Mouse (Mus musculus): ENCODE data around the gene Capzb. TPM values are rescaled to one million over a fixed set of nuclear protein-coding genes. Genes with fewer than 3 reads are reported as not detected.

The Capzb gene
- polyA plus RNA-seq, 1 experiment from 2014 or later, result 335 TPM

DNA sequence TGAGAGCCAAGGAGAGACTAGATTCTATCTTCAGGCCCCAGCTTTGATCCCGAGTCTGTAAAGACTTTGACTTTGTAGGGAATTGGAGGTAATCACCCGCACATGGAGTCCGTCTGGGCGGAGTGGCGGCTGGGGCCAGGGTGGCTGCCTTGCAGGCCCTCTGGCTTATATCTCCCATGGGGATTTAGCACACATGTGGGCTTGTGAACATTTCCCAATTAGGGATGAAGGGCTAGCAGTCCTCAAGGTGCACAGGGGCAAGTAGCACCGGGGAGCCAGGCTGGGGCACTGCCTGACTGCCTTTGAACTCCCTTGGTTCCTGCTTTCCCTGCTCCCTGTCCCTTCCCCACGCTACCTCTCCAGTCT, 73.8 kb downstream of the Capzb start:
- no peak overlapping the region for H3K4me2 ChIP-seq (replicated peaks)
- H3K27ac ChIP-seq, result peak overlapping the region; percentile 0; the same call in 1 of the 2 replicates
- no peaks in the 10 kb centered on the region for H3K9me3 ChIP-seq (replicated peaks)
- WGBS, result 78% methylated on average over 7 of the region's 7 CpGs
- no peak overlapping the region for H3K4me3 ChIP-seq
- H3K4me1 ChIP-seq, result peaks cover 21% of the 10 kb centered on the region; the same call in 1 of the 2 replicates
- ATAC-seq (ENCODE audit: low FRiP score), result no peak
- peaks cover 39% of the 10 kb centered on the region for H3K36me3 ChIP-seq
- H3K27me3 ChIP-seq, result no peaks in the 10 kb centered on the region
- no peak overlapping the region for H3K9ac ChIP-seq

DNA sequence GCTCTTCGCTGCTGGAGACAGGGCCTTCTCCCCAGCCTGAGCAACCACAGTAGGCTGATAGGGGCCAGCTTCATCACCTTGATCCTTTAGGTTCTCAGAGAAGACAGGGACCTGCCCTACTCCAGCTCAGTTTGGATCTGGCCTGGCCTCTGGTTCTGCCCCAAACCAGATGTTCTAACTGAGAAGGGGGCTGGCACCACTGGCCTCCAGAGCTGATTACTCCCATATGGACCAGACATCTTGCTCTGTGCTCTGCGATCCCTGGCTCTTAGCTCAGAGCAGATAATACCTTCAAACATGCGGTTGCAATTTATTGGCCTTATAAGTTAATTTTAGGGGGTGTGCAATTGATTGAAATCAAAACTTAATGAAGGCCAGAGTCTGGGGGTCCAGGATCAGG, 74.6 kb downstream of the Capzb start:
- Histone ChIP-seq H3K36me3 (peaks cover 34% of the 10 kb centered on the region), H3K9me3 (replicated peaks) (no peaks in the 10 kb centered on the region), H3K4me2 (replicated peaks) (no peak overlapping the region), H3K27me3 (no peaks in the 10 kb centered on the region), H3K4me1 (peaks cover 21% of the 10 kb centered on the region; the same call in 1 of the 2 replicates), H3K9ac (no peak overlapping the region), H3K4me3 (no peak overlapping the region), H3K27ac (no peak overlapping the region)
- no peak for ATAC-seq (ENCODE audit: low FRiP score)
- WGBS, result 79% methylated on average over 3 of the region's 3 CpGs

DNA sequence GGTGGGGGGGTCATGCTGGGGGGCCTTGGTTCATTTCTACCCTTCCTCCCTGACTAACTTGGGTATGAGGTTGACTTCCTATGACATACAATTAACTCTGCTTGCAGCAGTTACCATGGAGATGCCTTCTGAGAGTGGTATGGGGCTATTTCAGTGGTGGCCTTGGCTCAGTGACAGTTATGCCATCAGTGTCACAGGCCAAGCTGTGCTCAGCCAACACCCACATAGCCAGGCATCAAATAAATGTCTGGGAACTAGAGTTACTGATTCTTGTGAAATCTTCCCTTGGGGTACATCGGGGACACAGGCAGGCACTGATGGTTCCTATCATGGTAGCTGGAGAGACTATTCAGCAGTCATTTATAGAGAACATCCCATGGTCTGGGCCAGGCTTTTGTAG, 75.5 kb downstream of the Capzb start:
- H3K9ac ChIP-seq, result no peak overlapping the region
- no peaks in the 10 kb centered on the region for H3K9me3 ChIP-seq (replicated peaks)
- H3K4me1 ChIP-seq, result peaks cover 21% of the 10 kb centered on the region; the same call in 1 of the 2 replicates
- H3K27me3 ChIP-seq, result no peaks in the 10 kb centered on the region
- peaks cover 26% of the 10 kb centered on the region for H3K36me3 ChIP-seq
- H3K4me3 ChIP-seq, result no peak overlapping the region
- no peak overlapping the region for H3K4me2 ChIP-seq (replicated peaks)
- ATAC-seq (ENCODE audit: low FRiP score), result no peak
- no peak overlapping the region for H3K27ac ChIP-seq
- WGBS, result 92% methylated on average over 1 of the region's 1 CpGs

DNA sequence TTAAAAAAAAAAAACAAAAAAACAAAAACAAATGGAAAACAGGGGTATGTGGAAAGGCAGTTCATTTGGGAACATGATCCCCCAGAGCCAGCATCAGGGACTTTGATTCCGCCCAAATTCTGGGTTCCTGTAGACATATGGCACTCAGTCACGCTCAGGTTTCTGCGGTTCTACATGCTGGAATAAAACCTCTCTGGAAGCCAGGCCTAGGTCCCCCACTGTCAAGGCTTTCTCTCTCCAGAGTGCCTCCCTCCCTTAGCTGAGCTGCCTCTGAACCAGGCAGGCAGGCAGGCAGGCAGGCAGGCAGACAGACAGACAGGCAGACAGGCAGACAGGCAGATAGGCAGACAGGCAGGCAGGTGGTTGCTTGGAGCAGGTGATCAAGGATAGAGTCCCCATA, 77.5 kb downstream of the Capzb start:
- Histone ChIP-seq H3K27ac (no peak overlapping the region), H3K9ac (no peak overlapping the region), H3K9me3 (replicated peaks) (no peaks in the 10 kb centered on the region), H3K27me3 (no peaks in the 10 kb centered on the region), H3K36me3 (peaks cover 10% of the 10 kb centered on the region; the same call in 1 of the 2 replicates), H3K4me1 (peaks cover 21% of the 10 kb centered on the region; the same call in 1 of the 2 replicates), H3K4me2 (replicated peaks) (no peak overlapping the region), H3K4me3 (no peak overlapping the region)
- 88% methylated on average over 3 of the region's 3 CpGs for WGBS
- no peak for ATAC-seq (ENCODE audit: low FRiP score)

DNA sequence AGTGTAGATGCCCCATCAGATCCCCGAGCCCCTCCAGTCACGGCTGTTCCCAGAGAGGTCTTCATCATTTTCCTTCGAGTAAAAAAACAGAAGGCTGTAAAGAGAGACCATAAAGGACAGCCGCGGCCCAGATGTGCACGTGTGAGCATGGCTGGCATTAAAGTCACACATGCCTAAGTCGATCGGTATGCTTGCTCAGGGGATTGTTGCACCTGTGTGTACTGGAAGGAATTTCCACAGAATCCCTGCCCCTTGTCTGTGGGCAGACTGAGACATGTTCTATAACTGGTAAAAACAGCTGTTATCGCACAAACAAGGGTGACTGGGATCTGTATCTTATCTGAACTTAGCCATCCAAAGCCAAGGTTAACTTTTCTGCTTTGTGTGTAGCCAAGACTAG, 78.9 kb downstream of the Capzb start:
- no peak overlapping the region for H3K4me2 ChIP-seq (replicated peaks)
- H3K4me1 ChIP-seq, result peaks cover 16% of the 10 kb centered on the region; the same call in 1 of the 2 replicates
- ATAC-seq (ENCODE audit: low FRiP score), result no peak
- no peaks in the 10 kb centered on the region for H3K27me3 ChIP-seq
- H3K27ac ChIP-seq, result no peak overlapping the region
- peaks cover 5% of the 10 kb centered on the region; the same call in 1 of the 2 replicates for H3K36me3 ChIP-seq
- H3K9ac ChIP-seq, result no peak overlapping the region
- no peaks in the 10 kb centered on the region for H3K9me3 ChIP-seq (replicated peaks)
- H3K4me3 ChIP-seq, result no peak overlapping the region
- 92% methylated on average over 9 of the region's 9 CpGs for WGBS

GRCm38 (mm10) chr4:139272951-139273680, 80.4 kb downstream of the Capzb start:
- no peak for ATAC-seq (ENCODE audit: low FRiP score)
- H3K36me3 ChIP-seq, result peaks cover 5% of the 10 kb centered on the region; the same call in 1 of the 2 replicates
- no peak overlapping the region for H3K4me2 ChIP-seq (replicated peaks)
- no peaks in the 10 kb centered on the region for H3K9me3 ChIP-seq (replicated peaks)
- no peak overlapping the region for H3K27ac ChIP-seq
- no peaks in the 10 kb centered on the region for H3K27me3 ChIP-seq
- 90% methylated on average over 10 of the region's 10 CpGs for WGBS
- H3K4me1 ChIP-seq, result peaks cover 8% of the 10 kb centered on the region; the same call in 1 of the 2 replicates
- H3K9ac ChIP-seq, result no peak overlapping the region
- H3K4me3 ChIP-seq, result no peak overlapping the region

DNA sequence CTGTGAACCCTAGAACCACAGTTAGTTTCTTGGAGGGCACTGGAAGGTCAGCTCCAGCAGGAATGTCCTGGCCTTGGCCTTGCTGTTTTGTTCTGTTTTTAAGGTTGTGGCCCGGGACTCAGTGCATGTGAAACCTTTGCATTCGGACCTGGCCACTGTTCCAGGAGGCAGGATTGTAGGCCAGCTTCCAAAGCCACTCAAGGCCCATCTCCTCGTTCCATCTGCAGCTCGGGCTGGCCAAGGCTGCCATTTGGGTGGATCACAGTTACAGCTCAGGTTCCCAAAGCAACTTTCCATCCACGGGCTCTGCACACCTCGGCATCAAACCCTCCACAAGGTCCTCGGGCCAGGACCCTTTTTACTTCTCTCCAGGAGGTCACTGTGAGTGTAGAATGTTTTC, 81.9 kb downstream of the Capzb start:
- 93% methylated on average over 7 of the region's 7 CpGs for WGBS
- Histone ChIP-seq H3K4me3 (no peak overlapping the region), H3K4me1 (peaks cover 5% of the 10 kb centered on the region; the same call in 1 of the 2 replicates)

GRCm38 (mm10) chr4:139276411-139276810, 83.7 kb downstream of the Capzb start:
- Histone ChIP-seq H3K9me3 (replicated peaks) (no peaks in the 10 kb centered on the region), H3K27me3 (no peaks in the 10 kb centered on the region), H3K4me1 (peaks cover 3% of the 10 kb centered on the region; the same call in 1 of the 2 replicates), H3K36me3 (peaks cover 20% of the 10 kb centered on the region), H3K4me3 (no peak overlapping the region), H3K9ac (no peak overlapping the region), H3K27ac (no peak overlapping the region), H3K4me2 (replicated peaks) (no peak overlapping the region)
- ATAC-seq (ENCODE audit: low FRiP score), result no peak
- 88% methylated on average over 7 of the region's 7 CpGs for WGBS

More for the DNA sequence above, 81.9 kb downstream of the Capzb start:
- no peak overlapping the region for H3K4me2 ChIP-seq (replicated peaks)
- no peaks in the 10 kb centered on the region for H3K27me3 ChIP-seq
- no peaks in the 10 kb centered on the region for H3K9me3 ChIP-seq (replicated peaks)
- no peak overlapping the region for H3K27ac ChIP-seq
- no peak for ATAC-seq (ENCODE audit: low FRiP score)
- no peak overlapping the region for H3K9ac ChIP-seq
- peaks cover 5% of the 10 kb centered on the region for H3K36me3 ChIP-seq

DNA sequence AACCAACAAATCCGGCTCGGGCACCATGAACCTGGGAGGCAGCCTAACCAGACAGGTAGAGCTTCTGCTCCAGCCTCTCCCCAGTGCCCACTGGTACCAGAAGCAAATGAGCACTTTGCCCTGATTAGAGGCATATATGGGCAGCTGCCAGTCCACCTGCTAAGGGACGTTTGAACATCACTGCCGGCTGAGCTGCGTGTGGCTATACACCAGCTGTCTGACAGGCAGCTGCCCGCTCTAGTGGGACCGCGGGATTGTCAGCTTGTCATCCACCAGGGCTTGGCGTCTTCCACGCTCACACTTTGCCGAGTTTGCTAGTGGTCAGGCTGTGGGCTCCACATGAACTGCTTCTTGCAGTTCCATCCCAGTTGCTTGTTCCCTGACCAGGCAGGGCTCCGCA, 87.8 kb downstream of the Capzb start:
- no peak for ATAC-seq (ENCODE audit: low FRiP score)
- Histone ChIP-seq H3K27ac (no peak overlapping the region), H3K27me3 (no peaks in the 10 kb centered on the region), H3K9me3 (replicated peaks) (no peaks in the 10 kb centered on the region), H3K9ac (no peak overlapping the region), H3K4me3 (no peak overlapping the region), H3K4me2 (replicated peaks) (no peak overlapping the region), H3K36me3 (peaks cover 51% of the 10 kb centered on the region), H3K4me1 (peaks cover 14% of the 10 kb centered on the region)
- 88% methylated on average over 12 of the region's 12 CpGs for WGBS

DNA sequence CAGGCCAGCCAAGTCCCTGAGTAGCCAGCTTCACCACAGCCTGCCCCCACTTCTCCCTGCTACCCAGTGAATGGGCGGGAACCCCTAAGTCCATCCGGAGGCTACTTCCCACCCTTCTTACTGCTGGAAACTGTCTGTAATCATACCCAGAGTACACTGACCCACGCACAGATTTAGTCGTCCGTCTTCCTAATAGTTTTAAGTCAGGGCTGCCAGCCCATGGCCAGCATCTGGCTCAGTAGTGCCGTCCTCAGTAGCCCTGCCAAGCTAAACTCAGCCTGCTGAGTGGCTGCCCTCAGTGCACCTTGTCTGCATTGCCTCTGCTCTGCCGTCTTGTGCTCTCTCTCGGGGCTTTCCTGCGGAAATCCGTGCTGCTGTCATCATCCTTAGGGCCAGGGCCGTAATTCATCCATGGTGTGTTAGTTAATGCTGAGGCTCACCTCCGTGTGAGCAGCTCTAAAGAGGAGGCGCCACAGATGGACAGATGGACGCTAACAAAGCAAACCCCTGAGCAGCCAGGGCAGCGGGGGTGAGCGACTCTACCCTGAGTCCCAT, 89.2 kb downstream of the Capzb start:
- 82% methylated on average over 16 of the region's 16 CpGs for whole genome bisulfite sequencing
- no peaks in the 10 kb centered on the region for H3K9me3 ChIP-seq (replicated peaks)
- H3K4me2 ChIP-seq (replicated peaks), result no peak overlapping the region
- H3K4me1 ChIP-seq, result peaks cover 10% of the 10 kb centered on the region; the same call in 1 of the 2 replicates
- H3K36me3 ChIP-seq, result peaks cover 51% of the 10 kb centered on the region
- H3K27ac ChIP-seq, result no peak overlapping the region
- H3K4me3 ChIP-seq, result no peak overlapping the region
- H3K9ac ChIP-seq, result no peak overlapping the region
- no peaks in the 10 kb centered on the region for H3K27me3 ChIP-seq
- ATAC-seq (ENCODE audit: low FRiP score), result no peak

- Histone ChIP-seq H3K36me3 (peaks cover 62% of the 10 kb centered on the region), H3K4me1 (peaks cover 10% of the 10 kb centered on the region; the same call in 1 of the 2 replicates), H3K27ac (peak overlapping the region; percentile 57; the same call in 1 of the 2 replicates), H3K9ac (no peak overlapping the region), H3K27me3 (no peaks in the 10 kb centered on the region), H3K4me3 (no peak overlapping the region), H3K4me2 (replicated peaks) (no peak overlapping the region), H3K9me3 (replicated peaks) (no peaks in the 10 kb centered on the region)
- ATAC-seq (ENCODE audit: low FRiP score), result no peak
- WGBS, result 43% methylated on average over 6 of the region's 6 CpGs
These were observed 90.3 kb downstream of the Capzb start for GRCm38 (mm10) chr4:139282955-139283417.

GRCm38 (mm10) chr4:139284877-139285276, 92.2 kb downstream of the Capzb start:
- Histone ChIP-seq H3K27ac (no peak overlapping the region), H3K27me3 (no peaks in the 10 kb centered on the region), H3K4me2 (replicated peaks) (no peak overlapping the region), H3K4me3 (no peak overlapping the region), H3K36me3 (peaks cover 74% of the 10 kb centered on the region), H3K4me1 (peaks cover 14% of the 10 kb centered on the region; the same call in 1 of the 2 replicates), H3K9ac (no peak overlapping the region), H3K9me3 (replicated peaks) (no peaks in the 10 kb centered on the region)
- ATAC-seq (ENCODE audit: low FRiP score), result no peak
- 73% methylated on average over 14 of the region's 15 CpGs for WGBS
